Mouse (Mus musculus) midbrain, postnatal 0 days (tissue): ENCODE measurements at regions not wholly inside any gene's neighbourhood (a gene's known extent, or its start where the extent isn't known, plus 50 kb on each side); places are given as distances from the start of the nearest gene placed in this dataset.

Experiments
- ATAC-seq: fragments of 200-750 bp; cut with Nextera tagmentation; 2 replicates; pipeline ENCODE4 v1.8.0; 2017; ENCODE audit warnings: moderate number of reproducible peaks, mild to moderate bottlenecking, moderate TSS enrichment, moderate library complexity; ENCODE audit not compliant: low FRiP score
- DNase-seq: peaks from one replicate; pipeline ENCODE4 v3.0.0-alpha.2; 2015; ENCODE audit warnings: low spot score
- H3K27ac ChIP-seq: fragments of 300-500 bp; sonication (generic); 2 replicates; pipeline ENCODE4 v1.5.1; 2014; ENCODE audit warnings: low read depth, mild to moderate bottlenecking, low read length, mixed read lengths
- H3K27me3 ChIP-seq: fragments of 300-500 bp; sonication (generic); 2 replicates; pipeline ENCODE4 v1.6.1; 2014; ENCODE audit warnings: low read length, control low read depth, mixed read lengths; ENCODE audit not compliant: insufficient read depth
- H3K36me3 ChIP-seq: fragments of 300-500 bp; sonication (generic); 2 replicates; pipeline ENCODE4 v1.6.1; 2014; ENCODE audit warnings: low read length, control low read depth, mixed read lengths; ENCODE audit not compliant: insufficient read depth
- H3K4me1 ChIP-seq: fragments of 300-500 bp; sonication (generic); 2 replicates; pipeline ENCODE4 v1.6.1; 2014; ENCODE audit warnings: mild to moderate bottlenecking, control low read depth, antibody characterized with exemption, low read length, mixed read lengths; ENCODE audit not compliant: insufficient read depth
- H3K4me2 ChIP-seq: fragments of 300-500 bp; sonication (generic); 2 replicates; pipeline ENCODE4 v1.6.1; 2014; ENCODE audit warnings: low read depth, mild to moderate bottlenecking, low read length, mixed read lengths; ENCODE audit not compliant: poor library complexity, severe bottlenecking
- H3K4me3 ChIP-seq: fragments of 300-500 bp; sonication (generic); 2 replicates; pipeline ENCODE4 v1.5.1; 2014; ENCODE audit warnings: low read depth, mild to moderate bottlenecking, low read length, moderate library complexity
- H3K9ac ChIP-seq: fragments of 300-500 bp; sonication (generic); replicated peaks from 2 replicates; pipeline ENCODE4 v1.6.1; 2014; ENCODE audit warnings: mild to moderate bottlenecking, low read length, moderate library complexity, mixed read lengths; ENCODE audit not compliant: poor library complexity, severe bottlenecking
- H3K9me3 ChIP-seq: fragments of 300-500 bp; sonication (generic); 2 replicates; pipeline ENCODE4 v1.6.1; 2016; ENCODE audit warnings: low read length, control low read depth
- CTCF ChIP-seq: IDR thresholded peaks from 2 replicates; pipeline ENCODE4 v1.5.1; 2016; ENCODE audit warnings: antibody characterized with exemption, mild to moderate bottlenecking
- WGBS: fragments of 180-500 bp; shearing (Covaris S2); extraction: QIAGEN DNeasy Blood & Tissue Kit; methylation state at CpG from one replicate; pipeline ENCODE4 v1.1.7; 2014; 5-methylcytosine and 5-hydroxymethylcytosine counted together

- no peak for ATAC-seq
- Histone ChIP-seq H3K4me3 (no peak overlapping the region), H3K4me2 (no peak overlapping the region), H3K27ac (no peak overlapping the region), H3K27me3 (no peaks in the 10 kb centered on the region), H3K9ac (no peak overlapping the region), H3K9me3 (no peaks in the 10 kb centered on the region), H3K4me1 (no peaks in the 10 kb centered on the region), H3K36me3 (no peaks in the 10 kb centered on the region)
- TF ChIP-seq CTCF = no peak
- no peak for DNase-seq
- WGBS = 74% methylated on average over 3 of the region's 3 CpGs
Observed at GRCm38 (mm10) chr6:147416592-147416991, 59.0 kb upstream of the Ccdc91 start.

- no peaks in the 10 kb centered on the region for H3K4me1 ChIP-seq
- ATAC-seq = no peak
- 99% methylated on average over 3 of the region's 3 CpGs for WGBS
Observed at GRCm38 (mm10) chr6:147413713-147414112, 61.9 kb upstream of the Ccdc91 start.

GRCm38 (mm10) chr6:147397984-147398383 lies 77.6 kb upstream of the Ccdc91 start:
- Histone ChIP-seq H3K4me3 (no peak overlapping the region), H3K27me3 (no peaks in the 10 kb centered on the region), H3K4me1 (no peaks in the 10 kb centered on the region), H3K9me3 (no peaks in the 10 kb centered on the region), H3K36me3 (no peaks in the 10 kb centered on the region), H3K27ac (no peak overlapping the region), H3K4me2 (no peak overlapping the region), H3K9ac (no peak overlapping the region)
- 84% methylated on average over 6 of the region's 6 CpGs for WGBS
- DNase-seq = no peak
- no peak for ATAC-seq
- TF ChIP-seq CTCF = no peak

More at GRCm38 (mm10) chr6:147413713-147414112, 61.9 kb upstream of the Ccdc91 start:
- H3K27ac ChIP-seq = no peak overlapping the region
- no peak for TF ChIP-seq CTCF
- H3K9ac ChIP-seq = no peak overlapping the region
- no peak overlapping the region for H3K4me2 ChIP-seq
- no peak for DNase-seq
- H3K36me3 ChIP-seq = no peaks in the 10 kb centered on the region
- H3K4me3 ChIP-seq = no peak overlapping the region
- H3K27me3 ChIP-seq = no peaks in the 10 kb centered on the region
- no peaks in the 10 kb centered on the region for H3K9me3 ChIP-seq

DNA sequence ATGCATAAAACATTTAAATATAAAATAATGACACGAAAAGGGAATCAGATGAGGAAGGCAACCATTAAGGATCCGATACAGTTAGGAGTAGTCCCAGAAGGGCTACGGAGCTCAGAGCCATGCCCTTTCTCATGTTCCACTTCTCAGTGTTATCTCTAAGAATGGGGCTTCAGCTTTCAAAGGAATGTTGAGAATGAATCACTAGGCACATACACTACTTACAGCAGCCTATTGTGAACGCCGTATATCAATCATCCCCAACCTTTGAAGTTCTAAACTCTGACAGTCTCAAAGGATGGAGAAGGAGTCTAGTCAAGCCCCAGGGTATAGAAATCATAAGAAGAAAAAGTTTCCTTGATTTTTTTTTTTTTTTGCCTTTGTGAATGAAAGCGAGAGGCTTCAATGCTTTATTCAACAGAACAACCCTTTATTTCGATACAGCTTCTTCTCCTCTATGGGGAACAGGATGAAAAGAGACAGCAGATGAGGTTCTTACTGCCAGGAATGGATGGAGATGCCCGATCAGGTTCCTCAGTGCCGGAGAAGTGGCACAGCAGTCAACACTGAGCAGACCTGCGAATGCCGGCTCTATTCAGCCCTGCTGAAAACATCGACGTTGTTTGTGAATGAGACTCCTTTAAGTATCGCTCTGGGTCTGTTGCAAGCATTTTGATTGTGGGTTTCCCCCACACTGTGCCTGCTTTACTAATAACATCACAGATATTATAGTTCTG lies 84.0 kb upstream of the Ccdc91 start:
- no peak for TF ChIP-seq CTCF
- Histone ChIP-seq H3K9me3 (no peaks in the 10 kb centered on the region), H3K27me3 (no peaks in the 10 kb centered on the region), H3K9ac (no peak overlapping the region), H3K27ac (no peak overlapping the region), H3K36me3 (no peaks in the 10 kb centered on the region), H3K4me3 (no peak overlapping the region), H3K4me1 (no peaks in the 10 kb centered on the region), H3K4me2 (no peak overlapping the region)
- DNase-seq (no peak), ATAC-seq (no peak)
- WGBS = 47% methylated on average over 14 of the region's 14 CpGs

DNA sequence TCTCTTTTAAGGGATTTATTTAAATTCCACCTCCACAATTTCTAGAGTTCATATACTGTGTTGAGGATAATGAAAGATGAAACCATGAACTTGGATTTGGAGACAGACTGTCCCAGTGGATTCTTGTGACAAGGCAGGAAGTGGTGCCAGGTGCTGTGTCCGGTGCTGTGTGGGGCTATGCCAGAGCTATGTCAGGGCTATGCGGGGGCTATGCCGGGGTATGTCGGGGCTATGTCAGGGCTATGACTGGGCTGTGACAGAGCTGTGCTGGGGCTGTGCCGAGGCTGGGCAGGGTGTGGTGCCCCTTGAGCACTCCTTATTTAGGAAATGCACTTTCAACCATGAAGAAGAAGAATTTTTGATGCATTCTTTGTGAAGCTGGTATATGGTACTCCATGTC lies 85.1 kb upstream of the Ccdc91 start:
- no peak for TF ChIP-seq CTCF
- no peak overlapping the region for H3K4me3 ChIP-seq
- WGBS = 89% methylated on average over 5 of the region's 5 CpGs

GRCm38 (mm10) chr6:147388727-147389126 lies 86.9 kb upstream of the Ccdc91 start:
- DNase-seq = no peak
- no peak overlapping the region for H3K4me2 ChIP-seq
- no peak for TF ChIP-seq CTCF
- ATAC-seq = no peak
- WGBS = 18% methylated on average over 2 of the region's 2 CpGs
- no peak overlapping the region for H3K9ac ChIP-seq
- H3K9me3 ChIP-seq = no peaks in the 10 kb centered on the region
- H3K36me3 ChIP-seq = no peaks in the 10 kb centered on the region
- no peak overlapping the region for H3K27ac ChIP-seq
- H3K27me3 ChIP-seq = no peaks in the 10 kb centered on the region
- no peak overlapping the region for H3K4me3 ChIP-seq
- H3K4me1 ChIP-seq = no peaks in the 10 kb centered on the region

More for the DNA sequence above, 85.1 kb upstream of the Ccdc91 start:
- no peak for ATAC-seq
- Histone ChIP-seq H3K4me1 (no peaks in the 10 kb centered on the region), H3K9me3 (no peaks in the 10 kb centered on the region), H3K4me2 (no peak overlapping the region), H3K27ac (no peak overlapping the region), H3K36me3 (no peaks in the 10 kb centered on the region), H3K9ac (no peak overlapping the region), H3K27me3 (no peaks in the 10 kb centered on the region)
- no peak for DNase-seq
